Mouse (Mus musculus) liver, adult 2 months (tissue): ENCODE measurements around the gene H2-Eb2.

ENCODE experiments used
- CTCF ChIP-seq: fragments of 200-500 bp; IDR thresholded peaks from 2 replicates; pipeline ENCODE4 v1.5.1; 2011; ENCODE audit warnings: low read depth, low read length, control low read depth
- POLR2A ChIP-seq: fragments of 200-500 bp; IDR thresholded peaks from 2 replicates; pipeline ENCODE4 v1.6.1; 2011; ENCODE audit warnings: low read length, control low read depth; ENCODE audit not compliant: insufficient read depth; ENCODE audit errors: extremely low read depth

DNA sequence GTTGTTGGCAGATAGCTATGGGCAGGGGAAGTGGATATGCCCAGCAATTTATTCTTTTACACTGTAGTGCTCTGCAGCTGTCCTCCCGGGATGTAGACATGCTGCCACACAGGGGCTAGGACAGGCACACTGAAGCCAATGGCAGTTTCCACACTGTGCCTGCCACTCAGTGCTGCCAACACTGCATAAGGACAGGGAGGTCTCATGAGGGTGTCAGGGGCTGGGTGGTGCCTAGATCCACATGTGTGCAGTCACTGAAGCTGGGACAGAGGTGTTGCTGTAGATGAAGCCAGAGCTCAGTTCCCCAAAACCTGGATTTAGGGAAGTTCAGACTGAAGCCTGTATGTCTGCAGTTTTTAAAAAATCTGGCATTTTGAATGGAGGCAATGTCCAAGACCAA lies 13.3 kb upstream of the H2-Eb2 start:
- TF ChIP-seq POLR2A (no peak), CTCF (no peak)
